Mouse (Mus musculus) v-Abl transformed pro-B cells (cell line): Measurements from ENCODE around the gene Olfr1145.

Experiments used
- in situ Hi-C, 2 experiments: fragments of 400-800 bp; cut with MboI; formaldehyde crosslinking; loops; one replicate each; pipeline ENCODE4 v1.15.1; 2025; ENCODE audit not compliant: unreplicated experiment in 2 of 2

Gene Olfr1145

GRCm38 (mm10) chr2:87809522-87809921 is at the start of gene Olfr1145:
Olfr1145 (plus strand) TSS chr2:87809822.
- in situ Hi-C loops = no loop called here

DNA sequence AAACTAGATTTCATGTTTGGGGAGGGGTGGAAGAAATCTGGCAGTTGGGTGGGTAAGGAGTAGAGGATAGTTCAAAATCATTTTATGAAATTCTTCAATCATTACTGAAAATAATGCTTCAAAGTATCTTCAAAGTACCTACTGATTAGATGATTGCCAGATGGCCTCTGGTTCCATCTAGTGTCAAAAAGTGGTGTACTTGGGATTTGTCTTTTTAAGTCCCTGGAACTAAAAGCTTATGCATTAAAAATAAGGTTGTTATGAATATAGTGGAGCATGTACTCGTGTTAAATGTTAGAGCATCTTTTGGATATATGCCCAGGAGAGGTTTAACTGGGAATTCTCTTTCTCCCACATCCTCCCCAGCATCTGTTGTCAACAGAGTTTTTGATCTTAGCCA is 33.5 kb upstream of the Olfr1145 start:
- in situ Hi-C loops = no loop called here

DNA sequence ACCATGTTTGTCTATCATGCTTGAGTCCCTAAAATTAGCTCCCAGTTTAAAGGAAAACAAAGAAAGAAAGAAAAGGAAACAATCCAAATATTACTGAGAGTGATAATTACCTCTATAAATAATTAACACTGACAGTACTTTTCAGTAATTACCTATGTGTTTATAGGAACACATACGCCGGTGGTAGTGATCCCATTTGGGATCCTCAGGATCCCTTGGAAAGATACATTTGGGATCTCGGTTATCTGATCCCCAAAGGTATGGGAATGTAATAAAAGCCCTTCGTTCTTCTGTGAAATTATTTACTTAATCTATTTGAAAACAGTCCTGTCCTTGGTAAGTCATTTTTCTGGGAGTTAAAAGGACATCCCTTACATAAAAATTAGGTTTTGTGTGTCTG is 30.4 kb upstream of the Olfr1145 start, which contains the start of gene Olfr152:
TSS of gene Olfr152 (plus strand) at position 301 of the 400 bp plus-strand sequence.
- in situ Hi-C loops = no loop called here

DNA sequence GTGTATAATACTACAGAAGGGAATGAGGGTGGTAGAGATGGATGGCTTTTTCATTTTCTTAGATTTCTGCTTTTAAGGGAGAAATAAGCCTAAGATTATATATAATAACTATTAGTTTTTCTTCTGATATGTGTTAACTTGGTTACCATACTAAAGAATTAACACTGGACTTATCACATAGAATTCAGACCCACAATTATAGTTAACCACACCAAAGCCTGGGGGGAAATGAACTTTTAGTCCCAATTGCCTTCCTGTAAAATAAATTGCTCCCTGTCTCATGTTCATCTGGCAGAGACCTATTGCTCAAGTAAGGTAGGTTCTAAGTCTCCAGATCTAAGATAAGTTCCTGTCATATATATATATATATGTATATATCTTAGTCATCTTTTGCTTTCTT is 9.3 kb upstream of the Olfr1145 start, which contains the start of gene Olfr1143:
TSS of gene Olfr1143 (plus strand) at position 301 of the 400 bp plus-strand sequence.
- in situ Hi-C loops = no loop called here

DNA sequence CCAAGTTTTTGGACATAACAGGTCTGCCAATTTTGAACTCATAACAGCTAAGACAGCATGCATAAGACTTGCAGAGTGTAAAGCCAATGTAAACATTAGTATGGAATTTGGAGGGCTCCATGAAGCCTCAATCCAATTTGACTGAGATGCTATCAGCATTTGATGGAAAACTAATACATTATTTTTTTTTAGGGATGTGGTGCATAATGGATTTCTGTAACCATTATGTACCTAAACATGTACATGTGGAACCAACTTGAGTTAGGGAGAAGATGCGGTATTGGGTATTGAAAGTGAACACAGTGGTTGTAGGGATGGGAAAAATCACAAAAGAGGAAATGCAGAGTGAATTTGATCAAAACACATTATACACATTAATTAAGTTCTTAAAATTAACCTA is 20.6 kb downstream of the Olfr1145 start, which contains the start of gene Olfr1148:
TSS of gene Olfr1148 (plus strand) at position 301 of the 400 bp plus-strand sequence.
- in situ Hi-C loops = no loop called here

- in situ Hi-C loops = no loop called here
Measured at GRCm38 (mm10) chr2:87843693-87844092, 34.1 kb downstream of the Olfr1145 start, which contains the start of gene Olfr1150-ps1. Olfr1150-ps1 (plus strand) TSS chr2:87843993.

DNA sequence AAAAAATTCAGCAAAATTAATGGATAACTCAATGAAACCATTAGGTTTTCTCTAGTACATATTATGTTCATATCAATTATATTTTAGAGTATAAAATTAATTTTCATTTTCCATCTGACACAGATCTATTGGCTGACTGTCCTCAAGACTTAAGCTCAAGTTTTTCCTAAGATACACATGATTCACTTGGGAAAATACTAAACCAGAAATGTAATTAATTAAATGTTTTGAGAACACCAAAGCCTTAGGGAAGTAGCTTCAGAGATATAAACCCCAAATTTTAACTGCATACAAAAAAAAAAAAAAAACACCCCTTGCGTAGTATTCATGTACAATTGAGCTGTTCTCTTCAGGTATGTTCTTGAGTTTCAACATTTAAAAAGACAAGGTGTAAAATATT is 45.9 kb downstream of the Olfr1145 start, which contains the start of gene Olfr1151:
TSS of gene Olfr1151 (plus strand) at position 301 of the 400 bp plus-strand sequence.
- in situ Hi-C loops = no loop called here
